Mouse (Mus musculus): ENCODE measurements around the gene Ak7. TPM values are rescaled to one million over a fixed set of nuclear protein-coding genes. Genes with fewer than 3 reads are reported as not detected.

Ak7 gene
- polyA plus RNA-seq (2012; ENCODE audit: insufficient read depth, low replicate concordance): not detected in 2 replicates

- peaks cover 9% of the 10 kb centered on the region for H3K27me3 ChIP-seq (replicated peaks)
- TF ChIP-seq FLI1 (IDR thresholded peaks at IDR 0.05; ENCODE audit: low read length): no peak
- TF ChIP-seq GATA1 (IDR thresholded peaks at IDR 0.05; ENCODE audit: borderline replicate concordance, low read length): no peak
- H3K4me3 ChIP-seq (replicated peaks): peak within 1 kb of the TSS; percentile 79
- peaks cover 29% of the 10 kb centered on the region for H3K36me3 ChIP-seq (replicated peaks; ENCODE audit: low read length)
- no peaks in the 10 kb centered on the region for H3K9me3 ChIP-seq
- H3K4me1 ChIP-seq: peaks cover 25% of the 10 kb centered on the region
These were observed at the start of gene Ak7 for GRCm38 (mm10) chr12:105705799-105706487. Ak7 (plus strand) TSS chr12:105705976.

- TF ChIP-seq GATA1 (IDR thresholded peaks at IDR 0.05; ENCODE audit: borderline replicate concordance, low read length) (no peak), FLI1 (IDR thresholded peaks at IDR 0.05; ENCODE audit: low read length) (no peak)
- Histone ChIP-seq H3K4me1 (peaks cover 61% of the 10 kb centered on the region), H3K27me3 (replicated peaks) (no peaks in the 10 kb centered on the region), H3K4me3 (replicated peaks) (peak overlapping the region; percentile 47), H3K36me3 (replicated peaks; ENCODE audit: low read length) (peaks cover 85% of the 10 kb centered on the region), H3K9me3 (no peaks in the 10 kb centered on the region)
These were observed 29.5 kb upstream of the Ak7 start for GRCm38 (mm10) chr12:105676274-105676673.

- H3K36me3 ChIP-seq (replicated peaks; ENCODE audit: low read length): peaks cover 72% of the 10 kb centered on the region
- no peaks in the 10 kb centered on the region for H3K9me3 ChIP-seq
- TF ChIP-seq GATA1 (IDR thresholded peaks at IDR 0.05; ENCODE audit: borderline replicate concordance, low read length) (no peak), FLI1 (IDR thresholded peaks at IDR 0.05; ENCODE audit: low read length) (no peak)
- H3K27me3 ChIP-seq (replicated peaks): no peaks in the 10 kb centered on the region
- H3K4me3 ChIP-seq (replicated peaks): peak overlapping the region; percentile 38
- peaks cover 81% of the 10 kb centered on the region for H3K4me1 ChIP-seq
These were observed 27.6 kb upstream of the Ak7 start for GRCm38 (mm10) chr12:105678211-105678610.

- Histone ChIP-seq H3K9me3 (no peaks in the 10 kb centered on the region), H3K4me3 (replicated peaks) (no peak overlapping the region), H3K4me1 (peaks cover 85% of the 10 kb centered on the region), H3K36me3 (replicated peaks; ENCODE audit: low read length) (peaks cover 66% of the 10 kb centered on the region), H3K27me3 (replicated peaks) (no peaks in the 10 kb centered on the region)
- TF ChIP-seq GATA1 (IDR thresholded peaks at IDR 0.05; ENCODE audit: borderline replicate concordance, low read length) (no peak), FLI1 (IDR thresholded peaks at IDR 0.05; ENCODE audit: low read length) (no peak)
These were observed 27.0 kb upstream of the Ak7 start for GRCm38 (mm10) chr12:105678762-105679161.

GRCm38 (mm10) chr12:105683933-105684901 is 21.6 kb upstream of the Ak7 start, which contains the start of gene Gskip:
Gskip (plus strand) TSS chr12:105684829.
- H3K36me3 ChIP-seq (replicated peaks; ENCODE audit: low read length): peaks cover 32% of the 10 kb centered on the region
- H3K4me1 ChIP-seq: peaks cover 75% of the 10 kb centered on the region
- no peaks in the 10 kb centered on the region for H3K9me3 ChIP-seq
- no peaks in the 10 kb centered on the region for H3K27me3 ChIP-seq (replicated peaks)
- peak within 1 kb of the TSS; percentile 98 for H3K4me3 ChIP-seq (replicated peaks)
- TF ChIP-seq FLI1 (IDR thresholded peaks at IDR 0.05; ENCODE audit: low read length): no peak
- TF ChIP-seq GATA1 (IDR thresholded peaks at IDR 0.05; ENCODE audit: borderline replicate concordance, low read length): no peak

- peaks cover 36% of the 10 kb centered on the region for H3K36me3 ChIP-seq (replicated peaks; ENCODE audit: low read length)
- no peaks in the 10 kb centered on the region for H3K9me3 ChIP-seq
- H3K27me3 ChIP-seq (replicated peaks): no peaks in the 10 kb centered on the region
- TF ChIP-seq GATA1 (IDR thresholded peaks at IDR 0.05; ENCODE audit: borderline replicate concordance, low read length): no peak
- TF ChIP-seq FLI1 (IDR thresholded peaks at IDR 0.05; ENCODE audit: low read length): no peak
- H3K4me3 ChIP-seq (replicated peaks): peak within 1 kb of the TSS; percentile 98
- peaks cover 73% of the 10 kb centered on the region for H3K4me1 ChIP-seq
These were observed 20.6 kb upstream of the Ak7 start, which contains the start of gene Atg2b for GRCm38 (mm10) chr12:105685001-105685691. Atg2b (minus strand) TSS chr12:105685211.

GRCm38 (mm10) chr12:105686791-105687190 is 19.0 kb upstream of the Ak7 start:
- Histone ChIP-seq H3K36me3 (replicated peaks; ENCODE audit: low read length) (peaks cover 40% of the 10 kb centered on the region), H3K4me1 (peaks cover 58% of the 10 kb centered on the region)

GRCm38 (mm10) chr12:105687416-105687815 is 18.4 kb upstream of the Ak7 start:
- H3K36me3 ChIP-seq (replicated peaks; ENCODE audit: low read length): peaks cover 47% of the 10 kb centered on the region
- no peaks in the 10 kb centered on the region for H3K27me3 ChIP-seq (replicated peaks)
- no peaks in the 10 kb centered on the region for H3K9me3 ChIP-seq
- H3K4me1 ChIP-seq: peaks cover 52% of the 10 kb centered on the region
- TF ChIP-seq GATA1 (IDR thresholded peaks at IDR 0.05; ENCODE audit: borderline replicate concordance, low read length) (no peak), FLI1 (IDR thresholded peaks at IDR 0.05; ENCODE audit: low read length) (no peak)
- H3K4me3 ChIP-seq (replicated peaks): peak overlapping the region; percentile 98

More at GRCm38 (mm10) chr12:105686791-105687190, 19.0 kb upstream of the Ak7 start:
- Histone ChIP-seq H3K27me3 (replicated peaks) (no peaks in the 10 kb centered on the region), H3K9me3 (no peaks in the 10 kb centered on the region), H3K4me3 (replicated peaks) (peak overlapping the region; percentile 98)
- TF ChIP-seq GATA1 (IDR thresholded peaks at IDR 0.05; ENCODE audit: borderline replicate concordance, low read length) (no peak), FLI1 (IDR thresholded peaks at IDR 0.05; ENCODE audit: low read length) (no peak)

- no peaks in the 10 kb centered on the region for H3K27me3 ChIP-seq (replicated peaks)
- peaks cover 44% of the 10 kb centered on the region for H3K4me1 ChIP-seq
- no peak for TF ChIP-seq FLI1 (IDR thresholded peaks at IDR 0.05; ENCODE audit: low read length)
- no peak for TF ChIP-seq GATA1 (IDR thresholded peaks at IDR 0.05; ENCODE audit: borderline replicate concordance, low read length)
- no peaks in the 10 kb centered on the region for H3K9me3 ChIP-seq
- no peak overlapping the region for H3K4me3 ChIP-seq (replicated peaks)
- peaks cover 56% of the 10 kb centered on the region for H3K36me3 ChIP-seq (replicated peaks; ENCODE audit: low read length)
These were observed 17.2 kb upstream of the Ak7 start for GRCm38 (mm10) chr12:105688546-105688945.
